Mouse (Mus musculus) limb, embryonic 14.5 days (tissue): ENCODE measurements at regions not wholly inside any gene's neighbourhood (a gene's known extent, or its start where the extent isn't known, plus 50 kb on each side); places are given as distances from the start of the nearest gene placed in this dataset.
A peak's percentile ranks its signal among the peaks of the same experiment; 100 is the strongest.

Experiments used
- ATAC-seq: fragments of 200-750 bp; cut with Nextera tagmentation; 2 replicates; pipeline ENCODE4 v1.8.0; 2017; ENCODE audit warnings: low read depth, moderate number of reproducible peaks, moderate TSS enrichment; ENCODE audit not compliant: low FRiP score
- DNase-seq: peaks from one replicate; pipeline ENCODE4 v3.0.0-alpha.2; 2015; ENCODE audit warnings: low spot score
- H3K27ac ChIP-seq: fragments of 300-500 bp; sonication (generic); replicated peaks from 2 replicates; pipeline ENCODE4 v1.5.1; 2014; ENCODE audit warnings: low read depth, mild to moderate bottlenecking, low read length, moderate library complexity, mixed read lengths
- H3K27me3 ChIP-seq: fragments of 300-500 bp; sonication (generic); 2 replicates; pipeline ENCODE4 v1.6.1; 2014; ENCODE audit warnings: low read length, mixed read lengths; ENCODE audit not compliant: control insufficient read depth, insufficient read depth
- H3K36me3 ChIP-seq: fragments of 300-500 bp; sonication (generic); 2 replicates; pipeline ENCODE4 v1.6.1; 2014; ENCODE audit warnings: mild to moderate bottlenecking, low read length, moderate library complexity, mixed read lengths; ENCODE audit not compliant: control insufficient read depth, insufficient read depth
- H3K4me1 ChIP-seq: fragments of 300-500 bp; sonication (generic); 2 replicates; pipeline ENCODE4 v1.6.1; 2014; ENCODE audit warnings: antibody characterized with exemption, low read length, mixed read lengths; ENCODE audit not compliant: control insufficient read depth, insufficient read depth
- H3K4me2 ChIP-seq: fragments of 300-500 bp; sonication (generic); replicated peaks from 2 replicates; pipeline ENCODE4 v1.6.1; 2014; ENCODE audit warnings: low read depth, mild to moderate bottlenecking, low read length, moderate library complexity; ENCODE audit not compliant: severe bottlenecking
- H3K4me3 ChIP-seq: fragments of 300-500 bp; sonication (generic); replicated peaks from 2 replicates; pipeline ENCODE4 v1.5.1; 2014; ENCODE audit warnings: low read length
- H3K9ac ChIP-seq: fragments of 300-500 bp; sonication (generic); 2 replicates; pipeline ENCODE4 v1.6.1; 2014; ENCODE audit warnings: mild to moderate bottlenecking, low read depth, low read length, moderate library complexity; ENCODE audit not compliant: severe bottlenecking
- H3K9me3 ChIP-seq: fragments of 300-500 bp; sonication (generic); 2 replicates; pipeline ENCODE4 v1.6.1; 2016; ENCODE audit warnings: low read length; ENCODE audit not compliant: control insufficient read depth
- POLR2A ChIP-seq: fragments of 200-500 bp; IDR thresholded peaks from 2 replicates; pipeline ENCODE4 v1.8.0; 2012; ENCODE audit warnings: inconsistent platforms, mild to moderate bottlenecking, moderate library complexity, borderline replicate concordance; ENCODE audit not compliant: insufficient read depth, insufficient read length; ENCODE audit errors: extremely low read depth
- WGBS: fragments of 180-500 bp; shearing (Covaris S2); extraction: QIAGEN DNeasy Blood & Tissue Kit; methylation state at CpG from one replicate; pipeline ENCODE4 v1.1.7; 2014; 5-methylcytosine and 5-hydroxymethylcytosine counted together

DNA sequence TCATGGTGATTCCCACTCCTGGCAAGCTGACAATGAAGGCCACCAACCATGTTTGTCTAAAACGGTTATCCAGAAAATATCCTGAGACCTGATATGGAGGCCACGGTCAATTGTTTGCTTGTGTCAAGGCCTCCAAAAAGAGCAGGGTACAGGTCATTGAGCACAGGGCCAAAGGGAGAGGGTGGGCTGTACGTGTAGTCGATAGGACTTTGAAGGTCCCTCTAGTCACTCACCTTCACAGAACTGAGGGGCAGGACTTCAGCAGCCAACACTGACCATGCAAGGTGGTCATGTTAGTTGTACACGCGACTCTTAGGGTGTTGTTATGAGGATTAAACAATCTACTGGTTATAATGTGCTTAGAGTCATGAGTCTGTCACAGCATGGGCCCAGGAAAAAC, 264.4 kb upstream of the Prok2 start:
- 88% methylated on average over 6 of the region's 6 CpGs for WGBS
- Histone ChIP-seq H3K4me3 (no peak overlapping the region), H3K27ac (no peak overlapping the region), H3K36me3 (no peaks in the 10 kb centered on the region), H3K9me3 (no peaks in the 10 kb centered on the region), H3K27me3 (peaks cover 13% of the 10 kb centered on the region; the same call in 1 of the 2 replicates), H3K4me1 (peaks cover 24% of the 10 kb centered on the region), H3K4me2 (no peak overlapping the region), H3K9ac (no peak overlapping the region)
- no peak for DNase-seq
- no peak for TF ChIP-seq POLR2A
- ATAC-seq = no peak

DNA sequence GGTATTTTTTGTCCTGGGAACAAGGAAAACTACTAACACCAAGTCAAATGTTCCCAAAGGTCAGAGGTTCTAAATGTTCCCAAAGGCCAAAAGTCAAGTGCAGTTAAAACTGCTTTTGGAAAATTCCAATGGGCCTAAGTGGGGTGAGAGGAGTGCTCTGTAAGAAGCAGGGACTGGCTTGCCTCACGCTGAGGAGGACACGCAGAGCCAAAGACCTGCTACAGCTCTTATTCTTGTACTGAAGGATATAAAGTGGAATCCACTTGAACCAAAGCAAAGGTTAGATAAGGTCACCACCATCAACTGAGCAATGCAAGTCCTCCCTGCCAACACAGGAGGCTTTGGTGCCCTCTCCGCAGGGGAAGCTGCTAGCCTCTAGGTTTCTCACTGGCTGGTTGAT, 260.3 kb upstream of the Prok2 start:
- Histone ChIP-seq H3K9me3 (no peaks in the 10 kb centered on the region), H3K9ac (no peak overlapping the region), H3K27ac (no peak overlapping the region), H3K36me3 (no peaks in the 10 kb centered on the region), H3K4me3 (no peak overlapping the region), H3K4me1 (peaks cover 26% of the 10 kb centered on the region), H3K4me2 (no peak overlapping the region), H3K27me3 (peaks cover 18% of the 10 kb centered on the region; the same call in 1 of the 2 replicates)
- WGBS = 91% methylated on average over 3 of the region's 3 CpGs
- ATAC-seq (no peak), DNase-seq (no peak)
- TF ChIP-seq POLR2A = no peak

DNA sequence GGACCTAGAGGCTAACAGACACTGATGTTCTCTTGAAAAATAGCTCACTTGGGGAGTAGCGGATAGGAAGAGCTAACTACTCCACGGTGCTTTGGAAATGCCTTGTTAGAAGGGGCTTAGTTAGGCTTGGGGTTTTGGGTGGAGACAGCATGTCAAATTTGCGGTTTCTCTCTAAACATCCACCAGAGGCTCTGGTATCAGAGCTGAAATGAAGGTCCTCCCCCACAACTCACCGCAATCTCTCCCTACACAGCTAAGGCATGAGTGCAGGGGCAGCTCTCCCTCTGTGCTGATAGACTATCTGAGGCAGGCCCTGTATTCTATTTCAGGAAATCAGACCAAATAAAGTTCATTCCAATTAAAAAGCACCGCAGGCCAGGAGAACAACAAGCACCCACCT, 259.1 kb upstream of the Prok2 start:
- H3K27ac ChIP-seq = no peak overlapping the region
- no peak overlapping the region for H3K4me2 ChIP-seq
- no peaks in the 10 kb centered on the region for H3K9me3 ChIP-seq
- H3K9ac ChIP-seq = no peak overlapping the region
- TF ChIP-seq POLR2A = no peak
- no peaks in the 10 kb centered on the region for H3K36me3 ChIP-seq
- 37% methylated on average over 5 of the region's 5 CpGs for WGBS
- no peak for DNase-seq
- H3K4me3 ChIP-seq = no peak overlapping the region
- peaks cover 18% of the 10 kb centered on the region; the same call in 1 of the 2 replicates for H3K27me3 ChIP-seq
- H3K4me1 ChIP-seq = peaks cover 17% of the 10 kb centered on the region
- no peak for ATAC-seq

DNA sequence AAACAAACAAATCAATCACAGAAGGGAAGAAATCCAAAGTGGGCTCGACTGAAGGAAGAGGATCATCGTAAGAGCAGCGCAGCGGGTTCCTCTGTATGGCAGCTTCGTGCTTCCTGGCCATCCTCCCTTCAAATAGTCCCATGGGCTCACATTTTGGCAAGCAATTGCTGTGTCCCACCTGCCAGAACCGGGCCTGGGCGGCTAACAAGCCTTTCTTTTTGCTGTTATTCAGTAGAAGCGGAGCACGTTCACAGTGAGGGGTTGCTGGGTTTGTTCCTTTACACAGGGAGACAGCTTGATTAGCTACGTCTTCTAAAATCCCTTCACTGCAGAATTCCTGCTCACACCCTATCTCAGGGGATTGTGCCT, 258.6 kb upstream of the Prok2 start:
- peaks cover 17% of the 10 kb centered on the region for H3K4me1 ChIP-seq
- 26% methylated on average over 10 of the region's 10 CpGs for WGBS
- ATAC-seq (no peak), DNase-seq (peak; percentile 25)
- no peak for TF ChIP-seq POLR2A
- H3K36me3 ChIP-seq = no peaks in the 10 kb centered on the region
- H3K4me3 ChIP-seq = no peak overlapping the region
- no peak overlapping the region for H3K9ac ChIP-seq
- 0 out of 2 replicates have a peak overlapping the region, but pooled peaks have one; percentile 4 for H3K4me2 ChIP-seq
- H3K9me3 ChIP-seq = no peaks in the 10 kb centered on the region
- no peak overlapping the region for H3K27ac ChIP-seq
- H3K27me3 ChIP-seq = peaks cover 18% of the 10 kb centered on the region; the same call in 1 of the 2 replicates

DNA sequence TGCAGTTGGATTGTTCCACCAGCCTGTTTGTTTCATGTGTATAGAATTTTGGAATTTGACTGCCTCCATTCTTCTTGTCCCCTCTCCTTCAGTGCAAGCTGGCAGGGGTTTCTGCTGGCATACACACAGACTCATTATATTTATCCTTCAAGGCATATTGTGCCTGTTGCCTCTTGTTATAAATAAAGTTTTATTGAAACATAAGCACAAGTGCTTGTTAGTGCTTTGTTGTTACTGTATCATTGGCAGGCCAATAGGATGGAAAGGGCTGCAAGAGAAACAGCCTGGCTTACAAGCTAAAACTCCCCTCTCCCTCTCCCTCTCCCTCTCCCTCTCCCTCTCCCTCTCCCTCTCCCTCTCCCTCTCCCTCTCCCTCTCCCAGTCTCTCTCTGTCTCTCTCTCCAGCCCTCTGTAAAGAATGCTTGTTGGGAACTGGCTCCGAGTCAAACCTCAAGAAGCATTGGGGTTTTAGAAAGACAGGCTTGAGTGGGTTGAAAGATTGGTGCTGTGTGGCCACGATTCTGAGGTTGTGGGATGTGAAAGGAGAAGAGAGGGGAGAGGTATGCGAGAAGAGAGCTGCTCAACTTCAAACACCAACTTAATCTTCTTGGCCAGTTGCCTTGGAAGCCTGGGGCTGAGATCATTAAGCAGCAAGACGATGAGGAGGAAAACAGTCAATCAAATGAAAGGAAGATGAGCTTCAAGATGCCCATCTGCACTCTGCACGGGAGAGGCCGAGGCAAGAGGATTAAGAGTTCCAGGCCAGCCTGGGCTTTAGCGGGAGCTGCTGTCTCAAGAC, 258.1 kb upstream of the Prok2 start:
- Histone ChIP-seq H3K4me2 (0 out of 2 replicates have a peak overlapping the region, but pooled peaks have one; percentile 4), H3K27ac (no peak overlapping the region), H3K27me3 (peaks cover 18% of the 10 kb centered on the region; the same call in 1 of the 2 replicates), H3K4me1 (peaks cover 17% of the 10 kb centered on the region), H3K9me3 (no peaks in the 10 kb centered on the region), H3K4me3 (no peak overlapping the region), H3K36me3 (no peaks in the 10 kb centered on the region), H3K9ac (no peak overlapping the region)
- no peak for TF ChIP-seq POLR2A
- no peak for DNase-seq
- no peak for ATAC-seq
- whole genome bisulfite sequencing = 20% methylated on average over 7 of the region's 7 CpGs
